Mouse (Mus musculus) liver, postnatal 0 days (tissue): ENCODE measurements around the gene Irs3.

Experiments
- CTCF ChIP-seq: sonication (generic); IDR thresholded peaks from 2 replicates; pipeline ENCODE4 v1.5.1; 2016; ENCODE audit warnings: antibody characterized with exemption, low read depth
- EP300 ChIP-seq: IDR thresholded peaks from 2 replicates; pipeline ENCODE4 v1.6.1; 2016; ENCODE audit warnings: antibody characterized with exemption, low read depth, mild to moderate bottlenecking

GRCm38 (mm10) chr5:137609292-137609691, 36.2 kb downstream of the Irs3 start:
- TF ChIP-seq EP300 (no peak), CTCF (no peak)
